Mouse (Mus musculus) neural tube, embryonic 13.5 days (tissue): ENCODE results near the gene Drosha. TPM values are rescaled to one million over a fixed set of nuclear protein-coding genes. Genes with fewer than 3 reads are reported as not detected.
"Not testable (repeated sequence)": the region's sequence is repeated elsewhere in the genome, so short reads cannot be mapped to it uniquely, and the experiment has no call there.

ENCODE experiments used
- ATAC-seq: fragments of 200-750 bp; cut with Nextera tagmentation; 2 replicates; pipeline ENCODE4 v1.8.0; 2017; ENCODE audit warnings: low read depth, mild to moderate bottlenecking, moderate TSS enrichment, moderate library complexity
- H3K27ac ChIP-seq: fragments of 300-500 bp; sonication (generic); replicated peaks from 2 replicates; pipeline ENCODE4 v1.5.1; 2015; ENCODE audit warnings: moderate library complexity, mild to moderate bottlenecking, inconsistent platforms
- H3K27me3 ChIP-seq: fragments of 300-500 bp; sonication (generic); 2 replicates; pipeline ENCODE4 v1.6.1; 2015; ENCODE audit warnings: mild to moderate bottlenecking, inconsistent platforms
- H3K36me3 ChIP-seq: fragments of 300-500 bp; sonication (generic); 2 replicates; pipeline ENCODE4 v1.6.1; 2015; ENCODE audit warnings: mild to moderate bottlenecking, inconsistent platforms
- H3K4me1 ChIP-seq: fragments of 300-500 bp; sonication (generic); replicated peaks from 2 replicates; pipeline ENCODE4 v1.6.1; 2015; ENCODE audit warnings: inconsistent platforms
- H3K4me2 ChIP-seq: fragments of 300-500 bp; sonication (generic); 2 replicates; pipeline ENCODE4 v1.6.1; 2015; ENCODE audit warnings: inconsistent platforms, mild to moderate bottlenecking, moderate library complexity
- H3K4me3 ChIP-seq: fragments of 300-500 bp; sonication (generic); 2 replicates; pipeline ENCODE4 v1.5.1; 2015; ENCODE audit warnings: mild to moderate bottlenecking, inconsistent platforms
- H3K9ac ChIP-seq: fragments of 300-500 bp; sonication (generic); 2 replicates; pipeline ENCODE4 v1.6.1; 2015; ENCODE audit warnings: moderate library complexity, mild to moderate bottlenecking, inconsistent platforms
- H3K9me3 ChIP-seq: fragments of 300-500 bp; sonication (generic); 2 replicates; pipeline ENCODE4 v1.6.1; 2016; ENCODE audit warnings: inconsistent platforms
- WGBS: fragments of 180-500 bp; shearing (Covaris S2); methylation state at CpG from one replicate; pipeline ENCODE4 v1.1.7; 2015; 5-methylcytosine and 5-hydroxymethylcytosine counted together
- polyA plus RNA-seq: library from polyadenylated mRNA; unstranded; fragments of >200 nt; fragmentation: Nextera tagmentation; extraction: Ambion mirVana; gene quantifications from 2 replicates; pipeline ENCODE4 v1.2.1, GENCODE M21; 2015

Drosha gene
- polyA plus RNA-seq, 1 experiment from 2014 or later, result 51.8 TPM

DNA sequence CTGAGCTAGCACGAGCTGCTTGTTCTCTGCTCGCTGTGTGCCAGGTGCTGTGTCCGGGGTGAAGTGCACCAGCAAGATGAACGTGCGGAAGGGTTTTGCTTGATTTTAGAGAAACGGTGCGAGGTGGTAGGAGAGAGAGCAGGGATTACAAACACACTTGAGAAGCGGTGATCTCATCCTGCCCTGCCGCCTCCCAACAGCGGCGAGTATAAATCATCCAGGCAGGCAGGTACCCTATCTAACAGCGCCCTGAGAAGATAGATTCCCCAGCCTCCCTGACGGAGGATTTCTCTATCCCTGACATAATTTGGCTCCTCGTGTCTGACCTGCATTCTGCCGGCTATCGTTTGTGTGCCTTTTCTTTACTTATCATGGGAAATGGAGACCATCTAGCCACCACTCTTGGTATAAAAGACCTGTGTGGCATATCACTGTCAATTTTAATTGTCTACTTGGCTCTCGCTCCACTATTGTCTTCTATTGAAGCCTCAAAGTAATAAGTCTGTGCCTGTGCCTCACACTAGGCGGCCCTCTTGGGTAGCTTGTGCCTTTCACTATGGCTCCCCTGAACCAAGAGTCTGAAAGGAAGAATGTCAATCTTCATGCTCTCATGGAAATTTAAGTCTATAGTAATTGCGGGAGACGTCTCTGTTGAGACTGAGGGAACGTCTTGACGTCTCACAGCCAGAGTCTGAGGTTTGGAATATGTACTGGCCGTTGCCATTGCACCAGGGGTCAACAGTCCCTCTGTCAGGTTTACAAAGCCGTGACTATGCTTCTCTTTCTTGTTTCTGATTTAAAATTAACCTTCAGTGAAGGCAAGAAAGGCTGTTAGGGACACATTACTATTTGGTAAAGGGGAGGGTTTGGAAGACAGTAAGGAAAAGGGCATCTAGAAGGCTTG is 95.6 kb downstream of the Drosha start:
- Histone ChIP-seq H3K4me3 (no peak overlapping the region), H3K36me3 (peaks cover 78% of the 10 kb centered on the region), H3K27ac (no peak overlapping the region), H3K9ac (no peak overlapping the region), H3K27me3 (no peaks in the 10 kb centered on the region), H3K9me3 (no peaks in the 10 kb centered on the region), H3K4me2 (no peak overlapping the region), H3K4me1 (no peaks in the 10 kb centered on the region)
- ATAC-seq, result no peak
- WGBS, result 81% methylated on average over 24 of the region's 24 CpGs

GRCm38 (mm10) chr15:12921901-12922300 is 97.3 kb downstream of the Drosha start:
- H3K36me3 ChIP-seq, result peaks cover 78% of the 10 kb centered on the region

DNA sequence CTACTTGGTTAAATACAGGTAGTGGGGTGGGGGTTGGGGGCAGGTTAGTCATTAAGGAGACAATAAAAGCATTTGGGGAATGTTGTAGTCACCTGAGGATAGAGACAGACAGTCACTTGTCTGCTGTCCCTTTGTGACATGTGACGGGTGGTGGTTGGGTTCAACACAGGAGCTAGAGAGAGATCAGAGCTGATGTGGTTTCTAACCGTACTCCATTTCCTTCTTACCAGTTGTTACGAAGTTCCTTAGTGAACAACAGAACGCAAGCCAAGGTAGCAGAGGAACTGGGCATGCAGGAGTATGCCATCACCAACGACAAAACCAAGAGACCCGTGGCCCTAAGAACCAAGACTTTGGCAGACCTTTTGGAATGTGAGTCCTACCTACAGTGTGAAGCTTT is 99.2 kb downstream of the Drosha start:
- H3K27me3 ChIP-seq, result no peaks in the 10 kb centered on the region
- no peak for ATAC-seq
- no peak overlapping the region for H3K9ac ChIP-seq
- H3K4me2 ChIP-seq, result no peak overlapping the region
- H3K4me1 ChIP-seq, result no peaks in the 10 kb centered on the region
- no peak overlapping the region for H3K27ac ChIP-seq
- 97% methylated on average over 6 of the region's 6 CpGs for WGBS
- no peak overlapping the region for H3K4me3 ChIP-seq
- H3K9me3 ChIP-seq, result no peaks in the 10 kb centered on the region
- H3K36me3 ChIP-seq, result peaks cover 72% of the 10 kb centered on the region

More at GRCm38 (mm10) chr15:12921901-12922300, 97.3 kb downstream of the Drosha start:
- Histone ChIP-seq H3K27me3 (no peaks in the 10 kb centered on the region), H3K4me1 (no peaks in the 10 kb centered on the region), H3K4me2 (no peak overlapping the region), H3K27ac (no peak overlapping the region), H3K9me3 (no peaks in the 10 kb centered on the region), H3K4me3 (no peak overlapping the region), H3K9ac (no peak overlapping the region)
- ATAC-seq, result no peak
- 90% methylated on average over 6 of the region's 6 CpGs for WGBS

GRCm38 (mm10) chr15:12931481-12931880 is 106.9 kb downstream of the Drosha start:
- Histone ChIP-seq H3K4me1 (no peaks in the 10 kb centered on the region), H3K4me2 (no peak overlapping the region), H3K27me3 (no peaks in the 10 kb centered on the region), H3K27ac (no peak overlapping the region), H3K9ac (no peak overlapping the region), H3K4me3 (no peak overlapping the region), H3K9me3 (no peaks in the 10 kb centered on the region), H3K36me3 (peaks cover 63% of the 10 kb centered on the region)
- no peak for ATAC-seq
- 89% methylated on average over 5 of the region's 5 CpGs for WGBS

- Histone ChIP-seq H3K36me3 (peaks cover 30% of the 10 kb centered on the region), H3K4me1 (no peaks in the 10 kb centered on the region), H3K27ac (no peak overlapping the region), H3K4me3 (no peak overlapping the region), H3K4me2 (no peak overlapping the region), H3K9me3 (no peaks in the 10 kb centered on the region), H3K9ac (no peak overlapping the region), H3K27me3 (no peaks in the 10 kb centered on the region)
- 93% methylated on average over 10 of the region's 10 CpGs for WGBS
- no peak for ATAC-seq
Measured at GRCm38 (mm10) chr15:12936217-12936732, 111.7 kb downstream of the Drosha start.

DNA sequence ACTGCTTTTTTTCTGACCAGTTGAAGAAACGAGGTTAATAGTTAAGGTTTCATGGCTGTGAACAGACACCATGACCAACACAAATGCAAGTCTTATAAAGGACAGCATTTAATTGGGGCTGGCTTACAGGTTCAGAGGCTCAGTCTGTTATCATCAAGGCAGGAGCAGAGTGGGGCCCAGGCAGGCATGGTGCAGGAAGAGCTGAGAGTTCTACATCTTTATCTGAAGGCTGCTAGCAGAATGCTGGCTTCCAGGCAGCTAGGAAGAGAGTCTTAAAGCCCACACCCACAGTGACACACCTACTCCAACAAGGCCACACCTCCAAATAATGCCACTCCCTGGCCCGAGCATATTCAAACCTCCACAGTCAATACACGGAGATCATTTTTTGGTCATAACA is 112.7 kb downstream of the Drosha start:
- not testable (repeated sequence) for H3K4me2 ChIP-seq, H3K27ac ChIP-seq, H3K27me3 ChIP-seq, ATAC-seq, H3K9ac ChIP-seq, H3K4me1 ChIP-seq, H3K9me3 ChIP-seq, H3K4me3 ChIP-seq
- WGBS, result 87% methylated on average over 3 of the region's 3 CpGs
- H3K36me3 ChIP-seq, result peaks cover 22% of the 10 kb centered on the region

- no peak overlapping the region for H3K4me2 ChIP-seq
- no peaks in the 10 kb centered on the region for H3K9me3 ChIP-seq
- peaks cover 9% of the 10 kb centered on the region for H3K36me3 ChIP-seq
- no peak overlapping the region for H3K27ac ChIP-seq
- no peak overlapping the region for H3K9ac ChIP-seq
- no peak for ATAC-seq
- 61% methylated on average over 9 of the region's 9 CpGs for WGBS
- H3K27me3 ChIP-seq, result no peaks in the 10 kb centered on the region
- H3K4me1 ChIP-seq, result no peaks in the 10 kb centered on the region
- no peak overlapping the region for H3K4me3 ChIP-seq
Measured at GRCm38 (mm10) chr15:12941106-12941505, 116.5 kb downstream of the Drosha start.

DNA sequence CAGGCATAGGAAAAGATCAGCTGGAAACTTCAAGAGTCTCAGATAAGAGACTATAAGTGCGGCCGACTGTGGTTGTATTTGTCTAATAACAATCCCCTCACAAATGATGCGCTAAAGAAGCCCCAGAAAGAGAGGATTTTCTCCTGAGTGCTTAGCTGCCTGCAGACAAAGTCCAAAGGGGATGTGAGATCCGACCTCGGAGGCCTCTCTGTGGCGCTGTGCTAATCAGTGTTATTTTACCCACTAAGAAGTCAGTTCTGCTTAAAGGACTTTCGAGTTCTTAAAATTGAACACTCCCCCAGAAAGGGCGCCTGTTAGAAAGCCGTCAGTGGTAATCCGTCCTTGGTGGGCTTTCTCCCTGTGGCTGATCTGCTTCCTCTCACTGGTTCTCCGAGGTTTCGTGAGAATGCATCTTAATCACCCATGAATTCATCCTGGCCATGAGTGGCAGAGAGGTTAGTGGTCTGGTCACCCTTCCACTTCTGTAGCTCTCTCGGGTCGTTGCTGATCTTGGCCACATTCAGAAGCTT is 117.1 kb downstream of the Drosha start:
- Histone ChIP-seq H3K4me2 (no peak overlapping the region), H3K9me3 (no peaks in the 10 kb centered on the region), H3K4me1 (no peaks in the 10 kb centered on the region), H3K36me3 (peaks cover 5% of the 10 kb centered on the region; the same call in 1 of the 2 replicates), H3K4me3 (no peak overlapping the region), H3K27ac (no peak overlapping the region), H3K9ac (no peak overlapping the region), H3K27me3 (no peaks in the 10 kb centered on the region)
- no peak for ATAC-seq
- WGBS, result 66% methylated on average over 14 of the region's 14 CpGs

- no peak overlapping the region for H3K4me3 ChIP-seq
- no peak for ATAC-seq
Measured at GRCm38 (mm10) chr15:12942424-12942823, 117.8 kb downstream of the Drosha start.

DNA sequence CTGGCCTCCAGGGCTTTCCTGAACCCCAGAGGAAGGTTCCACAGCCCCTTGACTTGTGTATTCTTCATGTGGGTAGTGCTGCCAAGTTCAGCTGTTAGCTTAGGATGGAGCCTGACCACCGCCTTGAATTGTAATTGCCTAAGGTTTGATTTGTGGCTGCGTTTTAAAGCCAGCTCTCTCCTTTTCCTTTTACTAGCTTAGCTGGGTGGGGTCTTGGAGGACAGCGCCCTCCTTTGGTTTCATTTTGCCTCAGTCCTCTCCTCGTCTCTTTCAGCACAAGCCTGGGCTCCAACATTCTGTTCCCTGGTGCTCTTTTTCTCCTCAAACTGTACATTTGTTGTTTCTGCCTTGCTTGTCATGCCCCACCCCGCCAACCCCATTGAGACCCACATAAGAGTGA is 133.4 kb downstream of the Drosha start:
- Histone ChIP-seq H3K27me3 (no peaks in the 10 kb centered on the region), H3K4me2 (no peak overlapping the region), H3K9ac (no peak overlapping the region), H3K9me3 (no peaks in the 10 kb centered on the region), H3K4me1 (no peaks in the 10 kb centered on the region), H3K36me3 (no peaks in the 10 kb centered on the region), H3K4me3 (no peak overlapping the region), H3K27ac (no peak overlapping the region)
- ATAC-seq, result no peak
- WGBS, result 79% methylated on average over 5 of the region's 5 CpGs

More at GRCm38 (mm10) chr15:12942424-12942823, 117.8 kb downstream of the Drosha start:
- H3K4me1 ChIP-seq, result no peaks in the 10 kb centered on the region
- H3K4me2 ChIP-seq, result no peak overlapping the region
- no peaks in the 10 kb centered on the region for H3K27me3 ChIP-seq
- no peaks in the 10 kb centered on the region for H3K9me3 ChIP-seq
- H3K27ac ChIP-seq, result no peak overlapping the region
- no peak overlapping the region for H3K9ac ChIP-seq
- WGBS, result 78% methylated on average over 4 of the region's 4 CpGs
- H3K36me3 ChIP-seq, result peaks cover 5% of the 10 kb centered on the region; the same call in 1 of the 2 replicates

DNA sequence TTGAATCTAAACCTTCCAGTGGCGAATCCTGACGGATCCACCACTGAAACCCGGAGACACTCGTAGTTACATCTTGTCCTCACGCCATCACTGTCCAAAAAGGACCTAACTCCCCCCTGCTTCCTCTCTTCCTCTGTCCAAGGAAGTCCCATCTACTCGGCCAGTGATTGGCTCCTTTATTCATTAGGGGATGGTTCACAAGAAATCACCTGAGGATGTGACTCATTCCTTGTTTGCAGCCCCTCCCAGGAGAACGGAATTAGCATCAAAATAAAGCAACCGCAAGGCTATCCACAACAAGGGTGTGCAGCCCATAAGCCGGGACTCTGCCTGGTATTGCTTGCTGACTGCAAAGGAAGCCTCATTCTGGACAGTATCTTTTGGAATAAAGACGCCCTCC is 137.6 kb downstream of the Drosha start:
- WGBS, result 82% methylated on average over 10 of the region's 10 CpGs
- no peak overlapping the region for H3K4me2 ChIP-seq
- H3K4me1 ChIP-seq, result no peaks in the 10 kb centered on the region
- H3K27ac ChIP-seq, result no peak overlapping the region
- no peaks in the 10 kb centered on the region for H3K9me3 ChIP-seq
- H3K9ac ChIP-seq, result no peak overlapping the region
- H3K36me3 ChIP-seq, result no peaks in the 10 kb centered on the region
- H3K4me3 ChIP-seq, result no peak overlapping the region
- ATAC-seq, result no peak
- no peaks in the 10 kb centered on the region for H3K27me3 ChIP-seq

DNA sequence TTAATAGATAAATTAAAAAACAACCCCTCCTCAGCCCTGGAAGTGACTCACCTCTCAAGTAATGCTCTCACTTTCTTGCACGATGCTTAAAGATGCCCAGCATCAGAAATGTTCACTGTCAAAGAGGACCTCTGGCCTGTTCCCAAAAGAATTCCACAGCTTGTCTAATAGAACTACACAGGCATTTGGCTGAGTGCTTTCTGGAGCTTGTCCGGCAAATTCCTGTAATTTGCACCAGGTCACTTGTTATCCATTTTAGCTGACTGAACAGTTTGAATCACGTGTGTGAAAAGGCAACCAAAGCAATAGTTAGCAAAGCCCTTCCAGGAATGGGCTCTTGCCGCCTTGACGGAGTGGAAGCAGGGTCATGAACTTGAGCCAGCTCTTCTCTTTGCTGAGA is 140.6 kb downstream of the Drosha start:
- no peak overlapping the region for H3K4me2 ChIP-seq
- no peaks in the 10 kb centered on the region for H3K4me1 ChIP-seq
- H3K9me3 ChIP-seq, result no peaks in the 10 kb centered on the region
- WGBS, result 85% methylated on average over 5 of the region's 5 CpGs
- H3K27me3 ChIP-seq, result no peaks in the 10 kb centered on the region
- no peak overlapping the region for H3K4me3 ChIP-seq
- no peak for ATAC-seq
- no peaks in the 10 kb centered on the region for H3K36me3 ChIP-seq
- H3K9ac ChIP-seq, result no peak overlapping the region
- H3K27ac ChIP-seq, result no peak overlapping the region
